Mouse (Mus musculus) layer of hippocampus, adult 9-10 months (tissue): Measurements from ENCODE around the gene Mdm2.
"Not testable (repeated sequence)": the region's sequence is repeated elsewhere in the genome, so short reads cannot be mapped to it uniquely, and the experiment has no call there.

Experiments used
- DNase-seq: peaks from one replicate; pipeline ENCODE4 v3.0.0; 2022; ENCODE audit warnings: low spot score

Gene Mdm2

DNA sequence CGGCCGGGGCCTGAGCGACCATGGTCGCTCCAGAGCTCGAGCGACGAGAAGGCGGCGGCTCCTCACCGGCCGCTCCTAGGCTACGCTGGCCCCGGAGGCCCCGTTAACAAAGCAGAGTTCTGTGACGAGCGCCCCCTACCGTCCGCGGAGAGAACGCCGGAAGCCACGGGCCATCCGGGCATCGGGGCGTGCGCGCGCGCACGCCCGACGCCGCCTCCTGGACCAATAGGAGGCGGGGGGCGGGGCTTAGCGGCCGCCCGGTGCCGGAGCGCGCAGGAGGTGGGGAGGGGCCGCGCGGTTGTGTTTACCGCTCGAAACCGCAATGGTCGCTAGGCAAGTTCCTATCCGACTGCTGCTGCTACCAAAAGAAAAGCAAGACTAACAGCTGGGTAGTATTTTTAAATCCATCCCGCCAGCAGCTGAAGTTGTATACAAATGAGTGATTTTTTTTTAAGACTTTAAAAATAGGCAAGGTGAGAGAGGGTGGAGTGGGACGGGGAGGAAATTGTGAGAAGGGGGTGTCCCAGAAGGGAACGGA, at the start of gene Mdm2:
Gene Mdm2, minus strand, starts transcription at position 155 of the 538 bp plus-strand sequence.
- DNase-seq: peak; percentile 90

DNA sequence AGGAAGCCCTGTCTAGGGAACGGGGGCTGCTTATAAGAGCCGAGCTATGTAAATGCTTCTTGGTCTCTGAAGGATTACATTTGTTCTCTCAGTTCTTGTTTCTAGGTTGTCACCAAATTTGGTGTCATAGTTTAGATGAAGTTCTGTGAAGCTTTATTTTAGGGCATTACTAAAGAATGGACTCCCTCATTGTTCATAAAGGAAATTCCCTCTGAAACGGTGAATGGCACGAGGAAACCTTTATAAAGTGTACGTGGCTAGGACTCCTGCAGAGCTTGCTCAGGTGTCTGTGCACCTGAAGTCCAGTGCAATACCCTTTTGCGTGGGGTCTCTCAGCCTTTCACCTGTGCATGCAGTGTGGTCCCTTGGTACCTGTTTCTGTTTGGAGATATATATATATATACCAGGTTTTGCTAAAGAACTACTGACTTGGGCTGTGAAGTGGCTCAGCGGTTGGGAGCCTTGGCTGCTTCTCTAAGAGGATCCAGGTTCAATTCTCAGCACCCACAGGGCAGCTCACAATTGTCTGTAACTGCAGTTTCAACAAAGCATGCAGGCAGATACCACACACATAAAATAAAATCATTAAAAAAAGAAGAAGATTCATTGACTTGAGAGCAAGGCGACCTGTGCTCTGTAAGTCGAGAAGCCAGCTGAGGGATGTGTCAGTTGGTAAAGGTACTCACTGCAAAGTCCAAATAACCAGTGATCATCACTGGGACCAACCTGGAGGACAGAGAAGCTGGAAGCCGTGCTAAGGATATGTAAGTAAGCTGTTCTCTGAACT, 49.5 kb upstream of the Mdm2 start:
- DNase-seq: no peak

DNA sequence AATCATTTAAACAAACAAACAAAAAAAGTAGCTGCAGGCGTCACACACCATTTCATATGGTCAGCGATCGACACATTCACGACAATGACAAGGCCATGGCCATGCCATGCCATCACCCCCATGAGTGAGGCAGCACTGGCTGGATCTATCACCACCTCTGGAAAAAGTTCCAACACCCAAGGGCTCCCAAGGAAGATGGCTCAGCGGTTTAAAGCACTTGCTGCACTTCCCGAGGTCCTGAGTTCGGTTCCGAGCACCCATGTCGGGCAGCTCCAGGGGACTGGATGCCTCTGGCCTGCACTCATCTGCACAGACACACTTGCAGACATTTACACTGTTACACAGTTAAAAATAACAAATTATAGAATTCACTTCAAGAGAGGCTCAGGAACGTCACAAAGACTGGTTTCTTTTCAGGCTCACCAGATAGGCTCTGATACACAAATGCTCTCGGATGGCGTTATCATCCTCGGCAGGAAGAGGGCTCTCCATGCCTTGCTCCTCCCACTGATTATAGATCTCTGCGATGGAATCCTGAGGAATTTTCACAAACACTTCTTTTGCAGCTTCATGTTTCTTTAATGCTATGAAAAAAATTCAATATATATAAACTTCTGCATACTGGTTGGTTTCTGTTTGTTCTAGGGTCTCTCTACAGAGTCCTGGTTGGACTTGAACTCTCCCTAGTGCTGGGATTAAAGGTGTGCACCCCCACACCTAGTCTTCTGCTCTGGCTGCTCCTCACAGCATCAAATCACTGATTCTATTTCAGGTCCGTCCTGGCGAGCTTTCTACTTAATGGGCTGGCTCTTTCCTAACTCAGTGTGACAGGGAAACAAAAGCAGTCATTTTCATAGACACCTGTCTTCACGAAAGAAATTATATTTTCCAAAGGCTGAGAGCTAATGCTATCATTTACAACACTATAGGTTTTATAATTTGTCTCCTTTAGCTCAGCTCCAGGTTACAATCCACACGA, 48.5 kb upstream of the Mdm2 start:
- DNase-seq: no peak

DNA sequence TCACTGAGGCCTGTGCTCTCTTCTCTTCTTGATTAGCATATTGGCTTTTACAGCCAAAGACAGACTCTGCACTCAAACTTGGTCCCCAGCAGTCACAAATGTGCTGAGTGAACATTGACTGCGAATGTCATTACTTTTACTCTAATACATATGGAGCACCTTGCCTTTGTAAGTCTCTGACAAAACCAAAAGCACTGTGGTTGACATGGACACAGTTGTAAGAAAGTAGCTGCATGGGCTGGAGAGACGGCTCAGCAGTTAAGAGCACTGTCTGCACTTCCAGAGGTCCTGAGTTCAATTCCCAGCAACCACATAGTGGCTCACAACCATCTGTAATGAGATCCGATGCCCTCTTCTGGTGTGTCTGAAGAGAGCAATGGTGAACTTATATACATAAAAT, 47.8 kb upstream of the Mdm2 start:
- not testable (repeated sequence) for DNase-seq

DNA sequence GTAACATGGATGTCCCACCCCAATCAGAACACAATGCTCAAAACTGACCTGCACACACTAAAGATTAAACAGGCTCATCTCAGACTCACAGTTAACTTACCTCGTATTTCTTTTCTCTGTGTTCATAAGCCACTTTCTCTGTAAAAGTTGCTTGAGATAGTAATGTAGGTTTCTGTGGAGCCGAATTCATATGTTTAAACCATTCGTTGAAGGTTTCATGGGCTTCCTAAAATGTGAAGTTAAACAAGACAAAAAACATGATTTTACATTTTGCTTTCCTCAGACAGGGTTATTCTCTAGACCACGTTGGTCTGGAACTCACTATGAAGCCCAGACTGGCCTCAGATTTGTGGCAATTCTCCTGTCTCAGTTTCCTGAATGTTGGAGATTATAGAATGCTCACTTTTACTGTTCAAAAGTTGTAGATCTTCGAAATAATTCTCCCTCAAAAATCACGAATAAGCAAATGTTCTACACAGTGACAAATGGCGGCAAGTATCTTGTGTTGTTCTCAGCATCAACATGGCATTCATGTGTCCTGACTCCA, 47.3 kb upstream of the Mdm2 start:
- no peak for DNase-seq

DNA sequence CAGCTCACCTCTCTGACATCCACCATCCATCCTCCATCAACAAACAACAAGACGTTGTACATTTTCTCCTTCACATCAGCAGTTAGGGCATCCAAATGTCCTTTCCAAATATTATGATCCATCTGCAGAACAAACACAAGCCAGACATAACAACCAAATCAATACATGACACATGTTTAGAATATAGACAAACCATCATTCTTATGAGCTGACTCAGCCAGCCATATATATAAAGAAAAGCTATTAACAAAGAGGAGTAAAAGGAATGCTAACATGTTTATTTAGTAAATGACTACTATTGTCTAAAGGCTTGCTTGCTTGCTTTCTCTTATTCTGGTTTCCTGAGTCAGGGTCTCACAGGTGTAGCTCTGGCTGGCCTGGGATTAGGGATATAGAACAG, 46.7 kb upstream of the Mdm2 start:
- no peak for DNase-seq

DNA sequence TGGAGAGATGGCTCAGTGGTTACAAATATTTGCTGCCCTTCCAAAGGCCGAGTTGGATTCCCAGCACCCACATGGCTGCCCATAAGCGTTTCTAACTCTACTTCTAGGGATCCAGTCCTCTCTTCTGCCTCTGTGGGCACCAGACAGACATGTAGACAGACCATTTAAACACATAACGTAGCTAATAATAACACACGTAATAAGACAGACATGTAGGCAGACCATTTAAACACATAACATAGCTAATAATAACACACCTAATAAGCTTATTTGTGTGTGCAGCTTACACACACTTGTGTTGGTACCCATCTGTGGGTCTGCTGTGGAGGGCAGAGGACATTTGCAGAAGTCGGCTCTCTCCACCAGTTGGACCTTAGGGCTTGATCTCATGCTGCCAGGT, 46.2 kb upstream of the Mdm2 start:
- DNase-seq: no peak

DNA sequence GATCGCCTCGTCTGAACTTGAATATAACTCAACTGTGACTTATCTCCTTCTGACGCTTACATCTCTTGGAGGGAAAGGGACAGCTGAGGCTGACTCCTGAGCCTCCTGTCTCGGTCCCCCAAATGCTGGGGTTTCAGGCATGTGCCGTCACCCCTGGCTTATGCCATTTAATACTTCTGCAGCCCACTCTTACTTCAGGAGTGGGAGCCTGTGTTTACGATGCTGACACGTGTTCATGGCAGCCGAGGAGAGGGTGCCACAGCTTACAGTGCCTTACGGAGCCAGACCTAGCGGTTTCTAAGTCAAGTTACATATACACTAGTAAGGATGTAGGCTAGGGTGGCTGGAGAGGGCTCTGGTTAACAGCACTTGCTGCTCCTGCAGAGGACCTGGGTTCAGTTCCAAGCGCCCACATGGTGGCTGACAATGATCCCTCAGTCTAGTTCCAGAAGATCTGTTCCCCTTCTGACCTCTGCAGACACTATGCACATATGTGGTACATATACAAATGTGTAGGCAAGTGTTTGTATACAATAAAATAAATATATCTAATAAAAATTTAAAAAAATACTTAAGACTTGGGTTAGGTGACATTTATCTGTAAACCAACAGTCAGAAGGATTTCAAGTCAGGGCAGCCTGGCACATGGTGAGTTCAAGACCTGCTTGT, 45.4 kb upstream of the Mdm2 start:
- no peak for DNase-seq

DNA sequence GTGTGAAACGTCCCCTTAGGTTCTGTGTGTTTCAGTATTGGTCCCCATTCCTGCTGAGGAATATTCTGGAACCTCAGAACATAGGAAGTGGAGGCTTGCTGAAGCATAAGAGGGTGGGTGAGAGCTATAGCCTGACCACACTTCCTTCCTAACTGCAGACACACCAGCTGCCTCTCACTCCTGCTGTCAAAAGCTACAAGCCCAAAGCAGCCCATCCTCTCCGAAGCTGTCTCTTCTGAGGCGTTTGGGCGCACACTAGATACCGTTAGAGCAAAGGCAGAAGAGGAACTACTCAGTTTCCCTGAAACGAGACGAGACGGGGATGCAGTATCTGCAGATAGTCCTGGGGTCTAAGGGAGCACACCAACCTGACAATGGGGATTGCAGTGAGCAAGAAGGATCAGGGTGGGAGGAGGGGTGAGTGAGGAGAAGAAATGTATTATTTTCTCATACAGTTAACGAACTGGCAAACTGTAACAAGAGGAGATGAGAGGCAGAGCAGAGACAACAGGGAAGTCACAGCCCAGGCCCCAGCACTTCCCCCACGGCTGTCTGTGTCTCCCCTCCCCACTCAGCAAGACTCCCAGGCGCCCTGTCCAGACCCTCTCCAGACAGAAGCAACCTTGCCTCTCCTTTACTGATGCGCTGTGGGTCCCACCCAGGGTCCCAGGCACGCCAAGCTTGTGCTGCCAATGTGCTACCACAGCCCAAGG, 44.7 kb upstream of the Mdm2 start:
- DNase-seq: no peak

DNA sequence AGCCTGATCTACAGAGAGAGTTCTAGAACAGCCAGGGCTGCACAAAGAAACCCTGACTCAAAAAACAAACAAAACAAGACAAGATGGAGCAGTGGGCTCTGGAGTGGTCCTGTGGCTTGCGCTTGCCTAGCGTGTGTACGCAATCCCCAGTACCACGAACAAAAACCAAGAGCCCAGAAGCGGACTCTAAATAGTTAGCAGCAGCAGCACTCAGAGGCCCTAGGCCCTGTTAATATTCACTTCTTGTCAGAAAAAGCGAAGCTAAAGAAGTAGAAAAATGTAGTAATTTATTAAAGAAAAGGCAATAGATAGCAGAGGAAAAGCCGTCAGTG, 44.0 kb upstream of the Mdm2 start:
- DNase-seq: no peak

DNA sequence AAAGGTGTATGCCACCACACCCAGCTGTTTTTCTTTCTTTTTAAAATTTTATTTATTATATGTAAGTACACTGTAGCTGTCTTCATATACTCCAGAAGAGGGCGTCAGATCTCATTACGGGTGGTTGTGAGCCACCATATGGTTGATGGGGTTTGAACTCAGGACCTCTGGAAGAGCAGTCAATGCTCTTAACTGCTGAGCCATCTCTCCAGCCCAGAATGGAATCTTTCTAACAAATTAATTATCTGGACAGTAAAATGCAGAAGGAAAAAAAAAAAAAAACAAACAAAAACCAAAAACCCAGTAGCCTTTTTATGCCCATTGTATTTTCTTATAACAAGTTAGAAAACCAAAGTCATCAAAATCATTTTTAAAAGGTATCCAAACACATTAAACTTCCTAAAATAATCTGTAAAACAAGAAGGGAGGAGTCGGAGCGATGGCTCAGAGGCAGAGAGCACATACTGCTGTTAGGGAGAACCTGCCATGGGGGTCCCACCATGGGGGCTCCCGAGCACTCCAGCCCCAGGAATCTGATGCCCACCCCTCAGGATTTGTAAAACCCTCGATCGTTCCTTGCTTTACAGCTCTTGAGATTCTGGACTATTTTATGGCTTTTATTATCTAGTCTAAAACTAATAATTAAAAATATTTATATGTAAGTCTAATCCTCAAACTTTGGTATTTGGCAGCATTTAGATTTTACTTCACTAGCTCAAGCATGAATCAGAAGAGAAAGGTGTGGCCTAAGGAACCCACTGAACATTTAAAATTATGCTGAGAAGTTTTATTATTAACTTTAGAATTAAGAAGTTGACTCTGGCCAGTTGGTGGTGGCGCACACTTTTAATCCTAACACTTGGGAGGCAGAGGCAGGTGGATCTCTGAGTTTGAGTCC, 43.4 kb upstream of the Mdm2 start:
- no peak for DNase-seq

DNA sequence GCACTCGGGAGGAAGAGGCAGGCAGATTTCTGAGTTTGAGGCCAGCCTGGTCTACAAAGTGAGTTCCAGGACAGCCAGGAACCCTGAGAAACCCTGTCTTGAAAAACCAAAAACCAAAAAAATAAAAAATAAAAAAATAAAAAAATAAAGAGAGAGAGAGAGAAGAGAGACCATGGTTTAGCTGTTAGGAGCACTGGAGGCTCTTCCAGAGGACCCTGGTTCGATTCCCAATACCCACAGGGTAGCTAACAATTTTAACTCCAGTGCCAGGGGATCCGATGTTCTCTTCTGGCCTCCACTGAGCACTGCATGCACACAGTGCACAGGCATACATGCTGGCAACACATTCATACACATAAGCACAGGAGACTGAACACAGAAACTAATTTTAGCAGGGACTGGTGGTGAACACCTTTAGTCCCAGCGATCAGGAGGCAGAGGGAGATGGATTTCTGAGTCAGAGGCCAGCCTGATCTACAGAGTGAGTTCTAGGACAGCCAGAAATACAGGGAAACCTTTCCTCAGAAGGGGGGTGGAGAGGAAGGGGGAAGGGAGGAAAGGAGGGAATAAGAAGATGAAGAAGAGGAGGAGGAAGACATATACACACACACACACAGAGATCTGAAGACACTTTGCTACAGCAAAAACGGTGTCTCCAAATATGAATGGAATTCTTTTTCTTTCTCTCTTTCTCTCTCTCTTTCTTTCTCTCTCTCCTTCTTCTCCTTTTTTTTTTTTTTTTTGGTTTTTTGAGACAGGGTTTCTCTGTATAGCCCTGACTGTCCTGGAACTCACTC, 42.5 kb upstream of the Mdm2 start:
- DNase-seq: no peak

DNA sequence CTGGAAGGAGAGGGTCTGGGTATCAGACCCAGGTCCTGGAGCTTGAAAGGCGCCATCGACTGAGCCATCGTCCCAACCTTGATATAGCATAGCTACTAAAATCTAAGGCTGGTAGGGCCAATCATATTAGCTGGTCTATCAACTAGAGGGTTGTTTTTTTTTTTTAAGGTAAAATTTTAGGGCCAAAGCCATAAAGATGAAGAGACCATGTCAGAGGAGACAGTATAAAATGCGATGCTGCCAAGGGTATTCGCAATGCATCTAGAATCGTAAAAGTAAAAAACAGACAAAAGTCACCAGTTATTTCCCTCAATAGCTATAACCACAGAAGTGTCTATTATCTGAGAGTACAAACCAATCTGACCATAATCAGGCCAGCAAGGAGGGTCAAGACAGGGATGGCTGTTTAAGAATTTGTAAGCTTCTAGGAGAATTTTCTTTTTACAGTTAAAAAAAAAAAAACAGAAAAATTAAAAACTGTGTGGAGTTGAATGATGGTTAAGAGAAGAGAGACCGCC, 41.8 kb upstream of the Mdm2 start:
- no peak for DNase-seq

DNA sequence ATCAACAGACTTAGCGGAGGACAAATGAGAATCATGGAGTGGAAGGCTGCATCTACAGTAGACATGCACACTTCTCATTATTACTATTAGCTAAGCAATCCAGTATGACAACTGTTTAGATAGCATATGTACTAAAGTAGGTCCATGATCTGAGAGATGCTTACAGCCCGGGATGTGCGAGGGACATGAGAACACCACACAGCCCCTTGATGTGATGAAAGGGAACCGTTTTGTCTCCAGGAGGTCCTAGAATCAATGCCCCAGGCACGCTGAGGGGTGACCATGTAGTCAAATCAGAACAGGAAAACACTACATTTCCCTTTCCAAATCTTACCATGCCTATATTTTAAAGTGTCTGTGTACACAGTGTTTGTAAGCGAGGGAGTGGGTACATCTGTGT, 41.2 kb upstream of the Mdm2 start:
- DNase-seq: no peak

DNA sequence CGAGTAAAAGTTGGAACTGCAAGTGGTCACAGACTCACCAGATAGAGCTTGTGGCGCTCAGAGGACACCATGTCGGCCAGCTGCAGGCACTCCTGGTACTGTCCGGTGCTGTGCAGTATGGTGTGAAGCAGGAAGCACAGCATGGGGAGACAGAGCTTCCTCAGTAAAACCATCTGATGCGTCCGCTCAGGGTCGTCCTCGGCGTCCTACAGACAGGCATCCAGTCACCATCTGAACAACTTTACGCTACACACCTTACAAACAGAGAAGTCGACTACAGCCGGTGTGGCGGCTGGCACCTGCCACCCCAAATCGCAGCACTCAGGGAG, 40.7 kb upstream of the Mdm2 start:
- DNase-seq: no peak

DNA sequence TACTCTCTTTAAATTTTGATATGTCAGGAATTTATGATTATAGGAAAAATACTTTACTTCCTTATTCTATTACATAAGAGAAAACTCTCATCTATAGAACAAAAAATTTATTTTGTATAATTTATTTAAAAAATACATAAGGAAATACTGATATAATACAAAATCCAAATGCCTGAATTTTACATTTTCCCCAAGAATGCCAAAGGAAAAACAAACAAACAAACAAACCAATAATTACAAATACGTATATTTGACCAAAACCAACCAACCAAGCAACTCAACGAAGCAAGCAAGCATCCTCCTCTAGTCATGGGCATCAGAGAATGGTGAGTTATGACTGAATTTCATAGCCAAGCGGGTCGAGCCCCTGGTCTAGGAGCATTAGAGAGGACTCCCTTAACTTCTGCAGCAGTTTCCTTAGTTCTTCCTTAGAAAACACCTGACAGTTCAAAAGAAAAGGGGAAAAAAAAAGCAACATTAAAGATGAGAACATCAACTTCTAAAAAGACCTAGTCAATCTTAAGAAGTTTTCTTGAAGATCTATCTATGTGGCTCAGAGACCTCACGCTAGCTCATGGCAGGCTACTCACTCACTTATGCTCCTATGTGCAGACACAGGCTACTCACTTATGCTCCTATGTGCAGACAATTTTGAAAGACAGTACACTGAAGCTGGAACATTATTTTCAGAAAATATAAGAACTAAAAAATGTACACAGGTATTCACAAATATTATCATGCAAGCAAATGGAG, 40.1 kb upstream of the Mdm2 start:
- DNase-seq: no peak

DNA sequence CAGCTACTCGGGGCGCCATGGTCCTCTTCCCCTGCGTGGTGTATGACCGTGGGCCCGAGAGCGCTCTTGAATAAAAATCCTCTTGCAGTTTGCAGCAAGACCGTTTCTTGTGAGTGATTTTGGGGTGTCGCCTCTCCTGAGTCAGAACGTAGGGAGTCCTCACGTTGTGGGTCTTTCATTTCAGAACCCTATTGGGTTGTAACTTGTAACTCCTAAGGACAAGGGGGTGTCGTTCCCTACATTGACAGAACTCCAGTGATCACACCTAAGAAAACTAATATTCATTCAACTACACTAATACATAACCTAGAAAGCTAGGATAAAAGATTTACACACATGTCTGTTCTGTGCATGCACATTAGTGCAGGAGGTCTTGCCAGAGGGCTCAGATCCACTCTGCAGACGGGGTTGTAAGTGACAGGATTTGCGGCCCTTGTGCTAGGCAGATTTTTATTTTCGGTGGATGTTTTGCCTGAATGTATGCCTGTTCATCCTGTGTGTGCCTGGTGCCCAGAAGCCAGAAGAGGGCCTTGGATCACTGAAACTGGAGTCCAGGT, 39.3 kb upstream of the Mdm2 start:
- DNase-seq: no peak

DNA sequence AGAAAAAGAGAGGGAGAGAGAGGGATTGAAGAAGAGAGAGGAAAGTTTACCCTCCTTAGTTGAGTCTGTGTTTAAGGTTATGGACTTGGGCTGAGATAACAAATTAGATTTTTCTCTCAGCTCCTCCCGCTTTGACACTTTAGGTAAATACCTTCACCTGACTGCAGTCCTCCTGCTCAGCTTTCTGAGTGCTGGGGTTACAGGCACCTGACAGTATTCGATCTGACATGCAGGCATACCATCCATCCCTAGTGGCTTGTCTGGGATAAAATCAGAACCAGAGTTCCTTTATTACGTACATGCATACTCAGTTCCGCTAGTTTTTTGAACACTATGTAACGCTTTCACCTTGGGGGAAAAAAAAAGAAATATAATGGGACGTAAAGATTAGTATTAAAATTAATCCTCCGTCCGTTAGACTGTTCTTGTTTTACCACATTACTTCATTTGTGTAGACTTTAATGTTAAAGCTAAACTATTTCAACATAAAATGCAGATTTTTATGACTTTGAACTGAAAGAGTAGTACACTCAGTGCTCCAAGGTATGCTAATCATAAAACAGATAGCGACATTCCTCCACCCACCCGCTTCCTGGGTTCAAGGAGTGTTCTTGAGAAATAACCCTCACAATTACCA, 38.6 kb upstream of the Mdm2 start:
- DNase-seq: no peak
